Mouse (Mus musculus) gastrocnemius, adult 2 months (tissue): ENCODE results near the gene Pdcd2. TPM values are rescaled to one million over a fixed set of nuclear protein-coding genes. Genes with fewer than 3 reads are reported as not detected.
A peak's percentile ranks its signal among the peaks of the same experiment; 100 is the strongest.

Experiments
- DNase-seq: peaks from one replicate; pipeline ENCODE4 v3.0.0; 2022
- H3K27ac ChIP-seq: fragments of 200-600 bp; 2 replicates; pipeline ENCODE4 v1.8.1; 2022; ENCODE audit warnings: mild to moderate bottlenecking
- H3K4me3 ChIP-seq: fragments of 200-600 bp; 2 replicates; pipeline ENCODE4 v1.8.1; 2022; ENCODE audit warnings: mild to moderate bottlenecking, moderate library complexity
- CTCF ChIP-seq: fragments of 200-600 bp; IDR thresholded peaks from 2 replicates; pipeline ENCODE4 v1.8.1; 2022; ENCODE audit warnings: antibody characterized with exemption, mild to moderate bottlenecking, moderate library complexity
- intact Hi-C: fragments of 180-260 bp; cut with DNase I; formaldehyde crosslinking; loops from one replicate; pipeline ENCODE4 v1.15.1; 2025
- total RNA-seq, 2 experiments: library from RNA; stranded (reverse); gene quantifications; 2 replicates each; pipeline ENCODE4 v1.2.3; 2021

The Pdcd2 gene
- total RNA-seq, 2 experiments from 2014 or later: 19.5 to 20.5 TPM

GRCm38 (mm10) chr17:15472671-15473070 is 54.4 kb downstream of the Pdcd2 start:
- intact Hi-C loops: no loop called here
- no peak overlapping the region for H3K27ac ChIP-seq
- DNase-seq: no peak
- TF ChIP-seq CTCF: peak; percentile 39; the same call in 1 of the 2 replicates
- H3K4me3 ChIP-seq: no peak overlapping the region

Other genes with a start within 250 kb of the Pdcd2 start
- 1 to 10 TPM; 3.0 to 4.1 TPM for gene Dll1, start 150.4 kb downstream of the Pdcd2 start, total RNA-seq
- 10 to 100 TPM; 10.9 to 12.8 TPM for gene Fam120b, start 131.1 kb downstream of the Pdcd2 start, total RNA-seq
- gene Psmb1, start 27.6 kb downstream of the Pdcd2 start, total RNA-seq: 100 to 1,000 TPM; 106 to 111 TPM
- gene Tbp, start 27.4 kb downstream of the Pdcd2 start, total RNA-seq: 1 to 10 TPM; 7.8 to 9.1 TPM
- 1 to 10 TPM; 2.9 TPM for gene Prdm9, start 37.1 kb upstream of the Pdcd2 start, total RNA-seq
- gene Chd1, start 177.7 kb upstream of the Pdcd2 start, total RNA-seq: 10 to 100 TPM; 13.6 to 16.4 TPM